Mouse (Mus musculus) midbrain, embryonic 14.5 days (tissue): Measurements from ENCODE around the gene Tnfaip8l3. TPM values are rescaled to one million over a fixed set of nuclear protein-coding genes. Genes with fewer than 3 reads are reported as not detected.
"Not testable (repeated sequence)": the region's sequence is repeated elsewhere in the genome, so short reads cannot be mapped to it uniquely, and the experiment has no call there.

Source experiments
- ATAC-seq: fragments of 200-750 bp; cut with Nextera tagmentation; 2 replicates; pipeline ENCODE4 v1.8.0; 2017; ENCODE audit warnings: moderate number of reproducible peaks, moderate library complexity; ENCODE audit not compliant: low FRiP score, low TSS enrichment
- DNase-seq: peaks from one replicate; pipeline ENCODE4 v3.0.0-alpha.2; 2015
- H3K27ac ChIP-seq: fragments of 300-500 bp; sonication (generic); replicated peaks from 2 replicates; pipeline ENCODE4 v1.5.1; 2014; ENCODE audit warnings: mild to moderate bottlenecking, low read depth, low read length, moderate library complexity
- H3K27me3 ChIP-seq: fragments of 300-500 bp; sonication (generic); 2 replicates; pipeline ENCODE4 v1.6.1; 2014; ENCODE audit warnings: low read length, control low read depth, mixed read lengths; ENCODE audit not compliant: control insufficient read depth, insufficient read depth
- H3K36me3 ChIP-seq: fragments of 300-500 bp; sonication (generic); 2 replicates; pipeline ENCODE4 v1.6.1; 2014; ENCODE audit warnings: low read length, control low read depth; ENCODE audit not compliant: control insufficient read depth, insufficient read depth
- H3K4me1 ChIP-seq: fragments of 300-500 bp; sonication (generic); 2 replicates; pipeline ENCODE4 v1.6.1; 2014; ENCODE audit warnings: mild to moderate bottlenecking, antibody characterized with exemption, low read length, control low read depth; ENCODE audit not compliant: control insufficient read depth, insufficient read depth
- H3K4me2 ChIP-seq: fragments of 300-500 bp; sonication (generic); 2 replicates; pipeline ENCODE4 v1.6.1; 2014; ENCODE audit warnings: mild to moderate bottlenecking, low read length, moderate library complexity
- H3K4me3 ChIP-seq: fragments of 300-500 bp; sonication (generic); replicated peaks from 2 replicates; pipeline ENCODE4 v1.5.1; 2014; ENCODE audit warnings: low read depth, low read length
- H3K9ac ChIP-seq: fragments of 300-500 bp; sonication (generic); replicated peaks from 2 replicates; pipeline ENCODE4 v1.6.1; 2014; ENCODE audit warnings: mild to moderate bottlenecking, low read length, moderate library complexity
- H3K9me3 ChIP-seq: fragments of 300-500 bp; sonication (generic); 2 replicates; pipeline ENCODE4 v1.6.1; 2016; ENCODE audit warnings: low read length, control low read depth, mixed read lengths; ENCODE audit not compliant: control insufficient read depth
- WGBS: fragments of 180-500 bp; shearing (Covaris S2); extraction: QIAGEN DNeasy Blood & Tissue Kit; methylation state at CpG from one replicate; pipeline ENCODE4 v1.1.7; 2014; 5-methylcytosine and 5-hydroxymethylcytosine counted together
- polyA plus RNA-seq: library from polyadenylated mRNA; unstranded; fragments of >200 nt; fragmentation: Nextera tagmentation; extraction: Ambion mirVana; gene quantifications from 2 replicates; pipeline ENCODE4 v1.2.1, GENCODE M21; 2014

Gene Tnfaip8l3
- polyA plus RNA-seq, 1 experiment from 2014 or later = 0.36 TPM

GRCm38 (mm10) chr9:54037717-54038116 lies 30.5 kb downstream of the Tnfaip8l3 start:
- peaks cover 7% of the 10 kb centered on the region; the same call in 1 of the 2 replicates for H3K4me1 ChIP-seq
- no peaks in the 10 kb centered on the region for H3K27me3 ChIP-seq
- H3K27ac ChIP-seq = no peak overlapping the region
- no peak for ATAC-seq
- no peak overlapping the region for H3K4me2 ChIP-seq
- DNase-seq = peak; percentile 71
- WGBS = 42% methylated on average over 9 of the region's 9 CpGs
- no peaks in the 10 kb centered on the region for H3K36me3 ChIP-seq
- H3K9me3 ChIP-seq = no peaks in the 10 kb centered on the region
- no peak overlapping the region for H3K9ac ChIP-seq
- no peak overlapping the region for H3K4me3 ChIP-seq

GRCm38 (mm10) chr9:54034691-54035090 lies 33.5 kb downstream of the Tnfaip8l3 start:
- ATAC-seq (no peak), DNase-seq (no peak)
- Histone ChIP-seq H3K4me1 (peaks cover 7% of the 10 kb centered on the region; the same call in 1 of the 2 replicates), H3K27ac (no peak overlapping the region), H3K36me3 (no peaks in the 10 kb centered on the region), H3K27me3 (no peaks in the 10 kb centered on the region), H3K9me3 (no peaks in the 10 kb centered on the region), H3K4me2 (no peak overlapping the region), H3K9ac (no peak overlapping the region), H3K4me3 (no peak overlapping the region)
- 73% methylated on average over 5 of the region's 5 CpGs for WGBS

GRCm38 (mm10) chr9:54022795-54023194 lies 45.4 kb downstream of the Tnfaip8l3 start:
- H3K9me3 ChIP-seq = no peaks in the 10 kb centered on the region
- H3K27ac ChIP-seq = no peak overlapping the region
- no peak overlapping the region for H3K9ac ChIP-seq
- no peaks in the 10 kb centered on the region for H3K4me1 ChIP-seq
- no peaks in the 10 kb centered on the region for H3K36me3 ChIP-seq
- no peaks in the 10 kb centered on the region for H3K27me3 ChIP-seq
- WGBS = 84% methylated on average over 3 of the region's 3 CpGs
- ATAC-seq (no peak), DNase-seq (peak; percentile 3)
- no peak overlapping the region for H3K4me2 ChIP-seq
- no peak overlapping the region for H3K4me3 ChIP-seq

GRCm38 (mm10) chr9:53994528-53994927 lies 73.7 kb downstream of the Tnfaip8l3 start:
- Histone ChIP-seq H3K9ac (no peak overlapping the region), H3K27ac (no peak overlapping the region), H3K4me1 (no peaks in the 10 kb centered on the region), H3K36me3 (no peaks in the 10 kb centered on the region), H3K27me3 (no peaks in the 10 kb centered on the region), H3K4me3 (no peak overlapping the region), H3K4me2 (no peak overlapping the region), H3K9me3 (no peaks in the 10 kb centered on the region)
- WGBS = 71% methylated on average over 1 of the region's 1 CpGs
- DNase-seq (no peak), ATAC-seq (no peak)

- H3K9me3 ChIP-seq, H3K27ac ChIP-seq, H3K4me1 ChIP-seq, H3K4me2 ChIP-seq, H3K9ac ChIP-seq, DNase-seq, H3K36me3 ChIP-seq, H3K4me3 ChIP-seq, ATAC-seq, H3K27me3 ChIP-seq: not testable (repeated sequence)
These were observed 75.6 kb downstream of the Tnfaip8l3 start for GRCm38 (mm10) chr9:53992567-53992966.

- no peaks in the 10 kb centered on the region for H3K27me3 ChIP-seq
- no peak overlapping the region for H3K4me3 ChIP-seq
- no peaks in the 10 kb centered on the region for H3K9me3 ChIP-seq
- no peaks in the 10 kb centered on the region for H3K4me1 ChIP-seq
- WGBS = 8% methylated on average over 3 of the region's 3 CpGs
- H3K27ac ChIP-seq = no peak overlapping the region
- no peak overlapping the region for H3K4me2 ChIP-seq
- ATAC-seq = no peak
- no peak overlapping the region for H3K9ac ChIP-seq
- DNase-seq = peak; percentile 93
- no peaks in the 10 kb centered on the region for H3K36me3 ChIP-seq
These were observed 77.3 kb downstream of the Tnfaip8l3 start for GRCm38 (mm10) chr9:53990921-53991320.

- 33% methylated on average over 3 of the region's 3 CpGs for WGBS
- Histone ChIP-seq H3K27me3 (no peaks in the 10 kb centered on the region), H3K4me2 (no peak overlapping the region), H3K36me3 (no peaks in the 10 kb centered on the region), H3K4me1 (no peaks in the 10 kb centered on the region), H3K9me3 (no peaks in the 10 kb centered on the region), H3K9ac (no peak overlapping the region), H3K27ac (no peak overlapping the region), H3K4me3 (no peak overlapping the region)
- DNase-seq = peak; percentile 86
- ATAC-seq = no peak
These were observed 81.2 kb downstream of the Tnfaip8l3 start for GRCm38 (mm10) chr9:53986972-53987371.

- Histone ChIP-seq H3K9ac (no peak overlapping the region), H3K4me1 (no peaks in the 10 kb centered on the region), H3K4me3 (no peak overlapping the region), H3K4me2 (no peak overlapping the region), H3K36me3 (no peaks in the 10 kb centered on the region), H3K27me3 (no peaks in the 10 kb centered on the region), H3K9me3 (no peaks in the 10 kb centered on the region), H3K27ac (no peak overlapping the region)
- WGBS = 31% methylated on average over 9 of the region's 9 CpGs
- DNase-seq = peak; percentile 80
- no peak for ATAC-seq
These were observed 83.3 kb downstream of the Tnfaip8l3 start for GRCm38 (mm10) chr9:53984868-53985267.

- Histone ChIP-seq H3K27ac (peak within 1 kb of the TSS; percentile 83), H3K27me3 (no peaks in the 10 kb centered on the region), H3K9me3 (no peaks in the 10 kb centered on the region), H3K36me3 (no peaks in the 10 kb centered on the region), H3K4me1 (no peaks in the 10 kb centered on the region), H3K9ac (peak within 1 kb of the TSS; percentile 80), H3K4me2 (peak within 1 kb of the TSS; percentile 77), H3K4me3 (peak within 1 kb of the TSS; percentile 57)
- ATAC-seq (peak; percentile 89), DNase-seq (peak; percentile 83)
- under 1% methylated on average over 36 of the region's 36 CpGs for WGBS
These were observed 93.1 kb downstream of the Tnfaip8l3 start, which contains the start of gene Elmod1 for GRCm38 (mm10) chr9:53975122-53975518. Elmod1 (minus strand) TSS chr9:53975301.
